Mouse (Mus musculus) heart, postnatal 0 days (tissue): ENCODE data around the gene Trim67. TPM values are rescaled to one million over a fixed set of nuclear protein-coding genes. Genes with fewer than 3 reads are reported as not detected.

Experiments
- ATAC-seq: fragments of 200-750 bp; cut with Nextera tagmentation; 2 replicates; pipeline ENCODE4 v1.8.0; 2017; ENCODE audit warnings: low read depth, moderate number of reproducible peaks, moderate library complexity; ENCODE audit not compliant: insufficient read depth
- DNase-seq: peaks from one replicate; pipeline ENCODE4 v3.0.0-alpha.2; 2016; ENCODE audit warnings: low spot score
- H3K27ac ChIP-seq: fragments of 300-500 bp; sonication (generic); 2 replicates; pipeline ENCODE4 v1.5.1; 2014; ENCODE audit warnings: low read depth, mild to moderate bottlenecking
- H3K27me3 ChIP-seq: fragments of 300-500 bp; sonication (generic); 2 replicates; pipeline ENCODE4 v1.6.1; 2014; ENCODE audit warnings: low read length, mixed read lengths; ENCODE audit not compliant: control insufficient read depth, insufficient read depth
- H3K36me3 ChIP-seq: fragments of 300-500 bp; sonication (generic); replicated peaks from 2 replicates; pipeline ENCODE4 v1.6.1; 2014; ENCODE audit warnings: low read length, mixed read lengths; ENCODE audit not compliant: control insufficient read depth, insufficient read depth
- H3K4me1 ChIP-seq: fragments of 300-500 bp; sonication (generic); 2 replicates; pipeline ENCODE4 v1.6.1; 2014; ENCODE audit warnings: antibody characterized with exemption; ENCODE audit not compliant: control insufficient read depth, insufficient read depth
- H3K4me2 ChIP-seq: fragments of 300-500 bp; sonication (generic); 2 replicates; pipeline ENCODE4 v1.6.1; 2014; ENCODE audit warnings: low read depth, mild to moderate bottlenecking, low read length, moderate library complexity
- H3K4me3 ChIP-seq: fragments of 300-500 bp; sonication (generic); 2 replicates; pipeline ENCODE4 v1.5.1; 2014; ENCODE audit warnings: low read depth, low read length
- H3K9ac ChIP-seq: fragments of 300-500 bp; sonication (generic); replicated peaks from 2 replicates; pipeline ENCODE4 v1.6.1; 2014; ENCODE audit warnings: low read depth, low read length, mixed read lengths
- H3K9me3 ChIP-seq: fragments of 300-500 bp; sonication (generic); replicated peaks from 2 replicates; pipeline ENCODE4 v1.6.1; 2016; ENCODE audit warnings: low read length; ENCODE audit not compliant: control insufficient read depth
- CTCF ChIP-seq: IDR thresholded peaks from 2 replicates; pipeline ENCODE4 v1.5.1; 2016; ENCODE audit warnings: antibody characterized with exemption, control low read depth, low read depth
- EP300 ChIP-seq: IDR thresholded peaks from 2 replicates; pipeline ENCODE4 v1.6.1; 2016; ENCODE audit warnings: antibody characterized with exemption, low read depth
- WGBS: fragments of 180-500 bp; shearing (Covaris S2); extraction: QIAGEN DNeasy Blood & Tissue Kit; methylation state at CpG from one replicate; pipeline ENCODE4 v1.1.7; 2014; 5-methylcytosine and 5-hydroxymethylcytosine counted together
- polyA plus RNA-seq: library from polyadenylated mRNA; unstranded; fragments of >200 nt; fragmentation: Nextera tagmentation; extraction: Ambion mirVana; gene quantifications from 2 replicates; pipeline ENCODE4 v1.2.1, GENCODE M21; 2015
- total RNA-seq: library from RNA; depleted of rRNA; stranded (reverse); fragments of >200 nt; gene quantifications from 2 replicates; pipeline ENCODE4 v1.2.3, GENCODE M21; 2014; ENCODE audit warnings: low replicate concordance

The Trim67 gene
- total and polyA plus RNA-seq, 2 experiments from 2014 or later = 0.07 to 0.08 TPM

DNA sequence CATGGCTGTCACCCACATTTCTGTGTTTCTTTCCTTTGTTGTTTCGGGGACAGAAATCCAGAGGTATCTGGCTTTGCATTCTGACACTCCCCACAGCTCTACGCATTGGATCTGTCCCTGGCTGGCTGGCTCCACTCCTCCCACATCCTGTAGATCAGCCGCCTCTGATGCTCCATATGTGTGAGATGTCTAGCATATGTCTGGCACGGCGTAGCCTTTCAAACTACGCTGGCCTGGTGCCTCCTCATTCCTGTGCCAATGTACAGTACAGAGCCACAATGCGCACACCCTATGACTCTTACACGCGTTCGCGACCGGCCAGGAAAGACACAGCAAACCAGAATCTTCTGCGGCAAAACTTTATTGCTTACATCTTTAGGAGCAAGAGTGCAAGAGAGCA is 8.3 kb upstream of the Trim67 start:
- no peak for ATAC-seq
- Histone ChIP-seq H3K27ac (no peak overlapping the region), H3K9me3 (no peaks in the 10 kb centered on the region), H3K9ac (no peak overlapping the region), H3K4me3 (no peak overlapping the region), H3K4me2 (no peak overlapping the region), H3K27me3 (0 out of 2 replicates have a peak, but pooled peaks cover 3% of the 10 kb centered on the region), H3K4me1 (peaks cover 16% of the 10 kb centered on the region; the same call in 1 of the 2 replicates), H3K36me3 (no peaks in the 10 kb centered on the region)
- no peak for DNase-seq
- TF ChIP-seq EP300 = no peak
- no peak for TF ChIP-seq CTCF
- 83% methylated on average over 13 of the region's 13 CpGs for WGBS

DNA sequence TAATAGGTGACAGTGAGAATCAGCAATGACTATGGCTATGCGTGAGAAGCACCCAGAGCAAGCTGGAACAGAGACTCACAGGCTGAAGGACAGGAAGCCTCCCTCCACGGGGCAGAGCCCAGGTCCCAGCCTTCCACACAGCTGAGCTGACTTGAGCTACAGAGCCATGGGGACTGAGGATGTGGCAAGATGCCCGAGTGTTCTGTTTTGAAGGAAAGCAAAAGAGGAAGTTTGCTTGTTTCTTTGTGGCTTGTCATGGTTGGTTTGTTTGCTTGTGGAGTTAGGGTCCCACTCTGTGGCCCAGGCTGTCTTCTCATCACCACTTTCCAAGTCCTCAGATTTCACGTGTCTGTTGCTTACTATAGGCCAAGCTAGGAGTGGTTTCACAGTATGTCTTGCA is 2.2 kb upstream of the Trim67 start:
- WGBS = 67% methylated on average over 4 of the region's 4 CpGs

GRCm38 (mm10) chr8:124791751-124792150 is 1.1 kb upstream of the Trim67 start:
- Histone ChIP-seq H3K4me1 (peaks cover 21% of the 10 kb centered on the region), H3K4me2 (peak overlapping the region; percentile 97), H3K27ac (no peak overlapping the region), H3K4me3 (peak overlapping the region; percentile 59; the same call in 1 of the 2 replicates), H3K36me3 (no peaks in the 10 kb centered on the region), H3K27me3 (peaks cover 52% of the 10 kb centered on the region), H3K9ac (no peak overlapping the region), H3K9me3 (no peaks in the 10 kb centered on the region)
- 36% methylated on average over 4 of the region's 4 CpGs for WGBS
- TF ChIP-seq CTCF = no peak
- TF ChIP-seq EP300 = no peak
- no peak for ATAC-seq
- no peak for DNase-seq

More for the DNA sequence above, 2.2 kb upstream of the Trim67 start:
- H3K4me1 ChIP-seq = peaks cover 21% of the 10 kb centered on the region
- ATAC-seq (no peak), DNase-seq (no peak)
- H3K9ac ChIP-seq = no peak overlapping the region
- H3K4me3 ChIP-seq = no peak overlapping the region
- H3K9me3 ChIP-seq = no peaks in the 10 kb centered on the region
- no peaks in the 10 kb centered on the region for H3K36me3 ChIP-seq
- no peak overlapping the region for H3K4me2 ChIP-seq
- no peak overlapping the region for H3K27ac ChIP-seq
- peaks cover 41% of the 10 kb centered on the region for H3K27me3 ChIP-seq
- TF ChIP-seq CTCF (no peak), EP300 (no peak)

DNA sequence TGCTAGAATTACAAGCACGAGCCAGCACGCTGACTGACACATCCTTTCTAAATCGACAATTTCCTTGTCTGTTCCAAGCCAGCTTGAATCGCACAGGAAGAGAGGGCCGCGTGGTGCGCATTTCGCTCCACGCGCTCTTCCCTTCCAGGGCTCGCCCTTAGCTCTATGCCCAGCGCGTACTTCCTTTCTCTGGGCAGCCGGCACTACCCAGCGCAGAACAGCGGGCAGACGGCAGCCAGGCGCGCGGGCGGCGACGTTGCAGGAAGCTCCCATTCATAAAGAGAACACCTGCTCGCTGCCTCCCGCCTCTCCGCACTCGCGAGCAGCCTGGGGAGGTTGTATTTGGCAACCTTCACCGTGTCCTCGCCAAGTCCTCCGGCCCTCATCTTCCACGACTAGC is 706 bp upstream of the Trim67 start:
- peak overlapping the region; percentile 59 for H3K4me3 ChIP-seq
- ATAC-seq = no peak
- no peaks in the 10 kb centered on the region for H3K9me3 ChIP-seq
- no peak overlapping the region for H3K9ac ChIP-seq
- no peaks in the 10 kb centered on the region for H3K36me3 ChIP-seq
- peaks cover 56% of the 10 kb centered on the region for H3K27me3 ChIP-seq
- H3K4me2 ChIP-seq = peak overlapping the region; percentile 97
- no peak overlapping the region for H3K27ac ChIP-seq
- no peak for DNase-seq
- under 1% methylated on average over 32 of the region's 32 CpGs for WGBS
- TF ChIP-seq CTCF (no peak), EP300 (no peak)
- H3K4me1 ChIP-seq = peaks cover 21% of the 10 kb centered on the region

DNA sequence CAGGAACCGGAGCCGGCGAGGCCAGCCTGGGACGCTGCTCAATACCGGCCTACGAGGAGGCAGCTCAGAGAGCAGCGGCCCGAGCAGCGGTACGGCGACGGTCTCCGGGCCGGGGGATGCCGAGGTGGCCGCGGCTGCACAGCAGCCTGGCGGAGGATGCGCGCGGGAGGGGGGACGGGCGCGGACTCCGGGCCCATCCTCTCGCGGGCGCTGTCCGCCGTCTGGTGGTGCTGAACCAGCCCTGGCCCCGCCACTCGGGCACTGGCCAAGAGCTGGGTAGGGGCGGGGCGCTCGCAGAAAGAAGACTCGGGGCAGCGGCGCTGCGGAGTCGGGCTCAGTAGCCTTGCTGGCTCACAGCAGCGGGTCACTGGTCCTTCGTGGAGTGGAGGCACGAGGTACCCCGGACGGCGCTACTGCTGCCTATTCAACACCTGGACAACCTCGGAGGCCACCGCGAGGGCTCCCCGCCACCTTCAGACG is 320 bp downstream of the Trim67 start:
- H3K9ac ChIP-seq = no peak overlapping the region
- peaks cover 60% of the 10 kb centered on the region for H3K27me3 ChIP-seq
- no peaks in the 10 kb centered on the region for H3K9me3 ChIP-seq
- no peaks in the 10 kb centered on the region for H3K36me3 ChIP-seq
- no peak for TF ChIP-seq CTCF
- no peak for TF ChIP-seq EP300
- no peak overlapping the region for H3K27ac ChIP-seq
- DNase-seq (peak; percentile 69), ATAC-seq (peak; percentile 88)
- H3K4me3 ChIP-seq = peak overlapping the region; percentile 59
- H3K4me1 ChIP-seq = peaks cover 21% of the 10 kb centered on the region
- H3K4me2 ChIP-seq = peak overlapping the region; percentile 97
- under 1% methylated on average over 38 of the region's 51 CpGs for WGBS
